23 mouse cellular contexts compared by ENCODE assay signal in genomic region chr15:25225936-25226335, GRCm38 (mm10).
A peak's percentile ranks its signal among the peaks of the same experiment; 100 is the strongest.
DNase-seq lines count a peak whose midpoint lies in the region; ATAC-seq lines count a peak whose summit lies in the region.
"Had no signal": no experiment of that assay in that cellular context is flagged by ENCODE, and none has a peak within 500 bp of the region (broad histone marks: within the 10 kb centered on the region; RNA-seq: fewer than 3 reads in every experiment).

No protein-coding gene starts in this region.

- H3K9ac ChIP-seq in midbrain, embryonic 11.5 days (ENCODE audit: low read length): no peak overlapping the region
- no peak overlapping the region for H3K9ac ChIP-seq in midbrain, embryonic 13.5 days (replicated peaks)

- H3K27ac ChIP-seq in midbrain, embryonic 11.5 days (ENCODE audit: low read depth, low read length): no peak overlapping the region
- H3K27ac ChIP-seq in midbrain, embryonic 13.5 days: no peak overlapping the region
- no peak overlapping the region for H3K27ac ChIP-seq in forebrain, embryonic 10.5 days

- H3K36me3 ChIP-seq in midbrain, embryonic 11.5 days (ENCODE audit: control insufficient read depth, insufficient read depth, low read length): no peaks in the 10 kb centered on the region
- no peaks in the 10 kb centered on the region for H3K36me3 ChIP-seq in midbrain, embryonic 13.5 days
- H3K36me3 ChIP-seq in forebrain, embryonic 10.5 days (replicated peaks): no peaks in the 10 kb centered on the region
- H3K36me3 ChIP-seq: G1E had no signal

- no peak overlapping the region for H3K4me2 ChIP-seq in midbrain, embryonic 11.5 days
- H3K4me2 ChIP-seq in midbrain, embryonic 13.5 days (replicated peaks): no peak overlapping the region

- DNase-seq in embryo, embryonic 9.5 days (ENCODE audit: extremely low spot score): peak; percentile 7
- DNase-seq in embryo, embryonic 11 days: no peak
- DNase-seq in midbrain, embryonic 11.5 days (ENCODE audit: low spot score, missing footprints): peak; percentile 59
- peak; percentile 47 for DNase-seq in retina, postnatal 1 day
- DNase-seq in retina, embryonic 14.5 days (ENCODE audit: low spot score): no peak
- peak; percentile 56 for DNase-seq in Muller cell, postnatal 12 days (ENCODE audit: inconsistent ontology term)
- DNase-seq in forebrain, embryonic 10.5 days (ENCODE audit: extremely low spot score, low spot score): no peak
- DNase-seq: adrenal gland, adult 2 months; adrenal gland, adult 8-10 months; adrenal gland, postnatal 10 days; adrenal gland, postnatal 14 days; adrenal gland, postnatal 25 days; adrenal gland, postnatal 36 days; B cell, adult 2 months; cerebellum, adult 11 months; cerebellum, adult 11-12 months; cerebellum, adult 18-20 months had no signal

- 24% methylated on average over 3 of the region's 3 CpGs for WGBS in midbrain, embryonic 11.5 days
- WGBS in midbrain, embryonic 13.5 days: 29% methylated on average over 3 of the region's 3 CpGs
- WGBS in forebrain, embryonic 10.5 days: 28% methylated on average over 3 of the region's 3 CpGs

- no peak for ATAC-seq in midbrain, embryonic 11.5 days (ENCODE audit: low FRiP score)
- ATAC-seq in midbrain, embryonic 13.5 days: no peak
- ATAC-seq: activated CD4-positive, CD25-positive, alpha-beta regulatory T cell, adult 4 months; CD4-positive, CD25-positive, alpha-beta regulatory T cell, adult 4 months; Patski had no signal

- H3K4me1 ChIP-seq in midbrain, embryonic 11.5 days (ENCODE audit: control insufficient read depth, insufficient read depth, low read length): no peaks in the 10 kb centered on the region
- H3K4me1 ChIP-seq in midbrain, embryonic 13.5 days (replicated peaks): no peaks in the 10 kb centered on the region; the same call in 1 of the 2 replicates
- H3K4me1 ChIP-seq in forebrain, embryonic 10.5 days: peaks cover 28% of the 10 kb centered on the region

- H3K4me3 ChIP-seq in midbrain, embryonic 11.5 days (ENCODE audit: low read depth, low read length): no peak overlapping the region
- no peak overlapping the region for H3K4me3 ChIP-seq in midbrain, embryonic 13.5 days (replicated peaks)
- no peak overlapping the region for H3K4me3 ChIP-seq in forebrain, embryonic 10.5 days

- no peaks in the 10 kb centered on the region for H3K9me3 ChIP-seq in midbrain, embryonic 11.5 days (ENCODE audit: control insufficient read depth, low read length)
- H3K9me3 ChIP-seq in midbrain, embryonic 13.5 days: no peaks in the 10 kb centered on the region
- H3K9me3 ChIP-seq in forebrain, embryonic 10.5 days: no peaks in the 10 kb centered on the region

- no peaks in the 10 kb centered on the region for H3K27me3 ChIP-seq in midbrain, embryonic 11.5 days (ENCODE audit: control insufficient read depth, insufficient read depth, low read length)
- H3K27me3 ChIP-seq in midbrain, embryonic 13.5 days: no peaks in the 10 kb centered on the region
- H3K27me3 ChIP-seq in forebrain, embryonic 10.5 days (ENCODE audit: poor library complexity, severe bottlenecking): peaks cover 6% of the 10 kb centered on the region; the same call in 1 of the 2 replicates
- H3K27me3 ChIP-seq: CH12.LX, Patski had no signal

Comparison
In these comparisons a context has a peak if more than half of its experiments do, and no peak if none do; other contexts are left out.
1. DNase-seq: peak in embryo, embryonic 9.5 days (single experiment), midbrain, embryonic 11.5 days (single experiment), retina, postnatal 1 day (single experiment) and Muller cell, postnatal 12 days (single experiment); none in embryo, embryonic 11 days (single experiment), retina, embryonic 14.5 days (single experiment) and forebrain, embryonic 10.5 days (single experiment).